Mouse (Mus musculus) E14TG2a.4 (cell line): ENCODE measurements around the gene Rem1.

Experiments used
- H3K27me3 ChIP-seq: 2 replicates; pipeline ENCODE4 v1.6.1; 2014; ENCODE audit warnings: low read length, control low read depth; ENCODE audit not compliant: insufficient read depth
- H3K36me3 ChIP-seq: 2 replicates; pipeline ENCODE4 v1.6.1; 2014; ENCODE audit warnings: low read length, control low read depth; ENCODE audit not compliant: insufficient read depth
- H3K4me1 ChIP-seq: replicated peaks from 2 replicates; pipeline ENCODE4 v1.6.1; 2014; ENCODE audit warnings: low read depth, low read length, control low read depth
- H3K4me3 ChIP-seq: replicated peaks from 2 replicates; pipeline ENCODE4 v1.5.1; 2014; ENCODE audit warnings: mild to moderate bottlenecking, low read length
- H3K9me3 ChIP-seq: 2 replicates; pipeline ENCODE4 v1.6.1; 2014; ENCODE audit warnings: low read length, control low read depth
- CTCF ChIP-seq: conservative IDR thresholded peaks from 2 replicates; pipeline ENCODE4 v1.5.1; 2014; ENCODE audit warnings: low read length
- NANOG ChIP-seq: IDR thresholded peaks from 2 replicates; pipeline ENCODE4 v1.6.1; 2014; ENCODE audit warnings: borderline replicate concordance, low read length, mixed read lengths
- POU5F1 ChIP-seq: IDR thresholded peaks from 2 replicates; pipeline ENCODE4 v1.6.1; 2014; ENCODE audit warnings: low read length, borderline replicate concordance

Gene Rem1

DNA sequence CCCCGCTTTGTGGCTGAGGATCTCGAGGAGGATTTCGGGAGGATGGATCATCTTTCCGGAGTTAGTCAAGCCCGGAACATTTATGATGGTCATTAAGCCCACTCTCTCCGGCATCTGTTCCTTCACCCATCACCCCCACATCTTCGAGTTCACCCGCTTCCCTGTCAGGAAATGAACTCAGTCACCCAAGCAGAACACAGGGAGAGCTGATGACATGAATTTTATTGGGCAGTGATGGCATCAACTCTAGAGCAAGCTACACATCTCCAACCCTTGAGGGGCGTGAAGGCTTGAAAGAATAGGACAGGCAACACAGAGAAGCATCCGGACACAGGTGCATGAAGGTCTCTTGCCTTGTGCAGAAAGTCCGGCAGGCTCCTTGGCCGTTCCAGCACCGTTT lies 4.6 kb upstream of the Rem1 start:
- peaks cover 47% of the 10 kb centered on the region for H3K27me3 ChIP-seq
- H3K9me3 ChIP-seq = no peaks in the 10 kb centered on the region
- peaks cover 19% of the 10 kb centered on the region for H3K4me1 ChIP-seq
- no peaks in the 10 kb centered on the region for H3K36me3 ChIP-seq
- no peak overlapping the region for H3K4me3 ChIP-seq
- no peak for TF ChIP-seq POU5F1
- no peak for TF ChIP-seq NANOG
- no peak for TF ChIP-seq CTCF

DNA sequence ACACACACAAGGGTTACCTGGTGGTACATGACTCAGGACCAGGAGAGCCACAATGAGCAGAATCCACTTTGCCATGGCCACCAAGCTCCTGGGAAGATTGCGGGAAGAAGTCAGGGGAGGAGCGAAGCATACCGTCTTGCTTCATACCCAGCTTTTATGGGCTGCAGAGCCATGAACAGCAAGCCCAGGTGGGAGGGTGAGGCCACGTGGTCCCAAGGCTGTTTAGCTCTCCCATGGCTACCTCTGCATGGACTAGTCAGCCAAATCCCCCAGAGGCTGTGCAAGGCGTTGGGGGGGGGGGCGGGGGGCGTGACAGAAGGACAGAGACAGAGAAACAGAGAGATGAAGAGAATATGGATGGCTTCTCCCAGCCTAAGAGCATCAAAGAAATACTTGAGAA lies 3.8 kb upstream of the Rem1 start, which contains the start of gene Defb25:
Gene Defb25, minus strand, starts transcription at position 101 of the 400 bp plus-strand sequence.
- H3K27me3 ChIP-seq = peaks cover 55% of the 10 kb centered on the region
- H3K4me1 ChIP-seq = peaks cover 27% of the 10 kb centered on the region
- H3K4me3 ChIP-seq = no peak within 1 kb of the TSS
- H3K36me3 ChIP-seq = no peaks in the 10 kb centered on the region
- no peaks in the 10 kb centered on the region for H3K9me3 ChIP-seq
- no peak for TF ChIP-seq NANOG
- TF ChIP-seq POU5F1 = no peak
- TF ChIP-seq CTCF = no peak

DNA sequence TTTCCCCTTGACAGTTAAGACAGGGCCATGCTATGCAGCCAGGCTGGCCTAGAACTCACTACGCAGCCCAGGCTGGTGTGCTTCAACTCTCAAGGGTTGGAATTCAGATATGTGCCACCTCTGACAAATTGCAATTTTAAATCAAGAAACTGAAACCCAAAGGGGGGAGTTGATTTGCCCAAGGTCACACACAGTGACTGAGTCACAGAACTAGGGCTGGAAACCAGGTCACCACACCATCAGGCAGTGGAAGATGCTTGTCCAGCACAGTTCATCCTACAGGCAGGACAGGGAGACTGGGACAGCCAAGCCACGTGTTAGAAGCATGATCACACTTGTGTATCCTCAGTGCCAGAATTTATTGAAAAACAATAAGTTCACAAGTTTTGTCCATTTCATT lies 2.2 kb upstream of the Rem1 start:
- H3K27me3 ChIP-seq = peaks cover 69% of the 10 kb centered on the region
- no peak overlapping the region for H3K4me3 ChIP-seq
- peaks cover 26% of the 10 kb centered on the region for H3K4me1 ChIP-seq
- TF ChIP-seq POU5F1 (no peak), NANOG (no peak), CTCF (no peak)
- no peaks in the 10 kb centered on the region for H3K36me3 ChIP-seq
- H3K9me3 ChIP-seq = no peaks in the 10 kb centered on the region

DNA sequence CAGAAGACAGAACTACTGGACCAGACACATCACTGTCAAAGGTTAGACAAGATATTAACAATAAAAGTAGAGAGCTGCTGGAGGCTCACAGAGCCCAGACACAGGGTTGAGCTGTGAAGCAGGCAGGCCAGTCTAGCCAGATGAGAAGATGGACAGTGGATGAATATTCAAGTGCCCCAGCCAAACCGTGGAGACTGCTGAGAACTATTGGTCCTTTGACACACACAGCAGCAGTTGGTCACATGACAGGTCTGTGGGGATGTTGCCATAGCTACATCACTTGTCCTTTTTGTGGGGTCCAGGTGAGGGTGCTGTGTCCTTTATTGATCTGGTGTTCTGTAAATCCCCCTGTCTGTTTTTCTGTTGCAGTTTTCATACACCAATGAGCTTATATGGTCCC lies 1.5 kb upstream of the Rem1 start:
- Histone ChIP-seq H3K36me3 (no peaks in the 10 kb centered on the region), H3K4me1 (peaks cover 26% of the 10 kb centered on the region), H3K4me3 (no peak overlapping the region), H3K27me3 (peaks cover 71% of the 10 kb centered on the region), H3K9me3 (no peaks in the 10 kb centered on the region)
- TF ChIP-seq POU5F1 = no peak
- no peak for TF ChIP-seq CTCF
- TF ChIP-seq NANOG = no peak

DNA sequence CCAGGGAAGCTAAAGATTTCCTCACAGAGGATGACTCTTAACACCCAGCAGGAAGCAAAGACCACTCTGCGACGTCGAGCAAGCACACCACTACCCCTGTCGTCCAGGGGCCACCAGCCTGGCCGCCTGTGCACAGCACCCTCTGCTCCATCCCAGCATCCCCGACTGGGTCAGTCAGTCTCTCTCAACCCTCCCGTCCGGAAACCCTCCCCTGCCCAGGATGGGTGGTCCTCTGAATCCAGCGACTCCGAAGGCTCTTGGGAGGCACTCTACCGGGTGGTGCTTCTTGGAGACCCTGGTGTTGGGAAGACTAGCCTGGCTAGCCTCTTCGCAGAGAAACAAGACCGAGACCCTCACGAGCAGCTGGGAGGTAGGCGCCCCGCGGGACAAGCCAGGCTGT lies 1.3 kb downstream of the Rem1 start:
- no peaks in the 10 kb centered on the region for H3K9me3 ChIP-seq
- TF ChIP-seq NANOG (no peak), CTCF (no peak), POU5F1 (no peak)
- peaks cover 20% of the 10 kb centered on the region for H3K4me1 ChIP-seq
- H3K27me3 ChIP-seq = peaks cover 82% of the 10 kb centered on the region
- H3K4me3 ChIP-seq = no peak overlapping the region
- H3K36me3 ChIP-seq = no peaks in the 10 kb centered on the region

DNA sequence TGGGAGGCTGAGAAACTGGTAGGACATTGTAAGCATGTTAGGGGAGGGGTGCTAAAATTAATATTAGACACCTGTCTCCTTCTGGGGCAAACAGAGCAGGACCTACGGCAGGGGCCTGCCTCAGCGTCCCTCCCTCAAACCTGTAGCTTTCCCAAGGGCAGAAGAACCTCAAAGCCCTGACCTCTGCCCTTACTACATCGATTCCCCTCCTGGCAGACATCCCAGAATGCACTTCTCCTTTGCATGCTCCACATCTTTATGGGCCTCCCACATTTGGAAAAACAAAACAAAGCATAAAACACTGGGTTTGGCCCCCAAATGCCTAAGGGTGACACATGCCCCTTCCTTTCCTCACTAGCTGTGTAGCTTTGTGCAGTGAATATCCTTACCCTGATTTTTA lies 2.5 kb downstream of the Rem1 start:
- Histone ChIP-seq H3K36me3 (no peaks in the 10 kb centered on the region), H3K4me1 (peaks cover 24% of the 10 kb centered on the region), H3K4me3 (no peak overlapping the region), H3K27me3 (peaks cover 94% of the 10 kb centered on the region), H3K9me3 (peaks cover 6% of the 10 kb centered on the region)
- no peak for TF ChIP-seq CTCF
- TF ChIP-seq NANOG = no peak
- no peak for TF ChIP-seq POU5F1

DNA sequence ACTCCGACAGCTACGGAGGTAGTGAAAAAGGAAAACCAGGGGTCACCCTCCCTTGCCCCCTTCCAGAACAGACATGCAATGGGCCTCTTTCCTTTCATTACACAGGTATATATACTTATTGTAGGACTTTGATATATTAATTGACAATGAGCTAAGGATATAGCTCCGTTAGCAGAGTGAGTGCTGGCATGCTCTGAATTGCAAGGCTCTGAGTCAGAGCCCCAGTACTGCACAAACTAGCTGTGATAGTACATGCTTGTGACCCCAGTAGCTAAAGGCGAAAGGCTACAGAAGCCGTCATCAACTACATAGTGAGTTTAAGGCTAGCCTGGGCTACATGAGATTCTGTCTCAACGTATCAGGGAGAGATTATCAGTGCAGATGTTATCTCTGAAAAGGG lies 3.2 kb downstream of the Rem1 start:
- Histone ChIP-seq H3K4me3 (no peak overlapping the region), H3K36me3 (no peaks in the 10 kb centered on the region)
- TF ChIP-seq NANOG = no peak
- TF ChIP-seq POU5F1 = no peak
- no peak for TF ChIP-seq CTCF

DNA sequence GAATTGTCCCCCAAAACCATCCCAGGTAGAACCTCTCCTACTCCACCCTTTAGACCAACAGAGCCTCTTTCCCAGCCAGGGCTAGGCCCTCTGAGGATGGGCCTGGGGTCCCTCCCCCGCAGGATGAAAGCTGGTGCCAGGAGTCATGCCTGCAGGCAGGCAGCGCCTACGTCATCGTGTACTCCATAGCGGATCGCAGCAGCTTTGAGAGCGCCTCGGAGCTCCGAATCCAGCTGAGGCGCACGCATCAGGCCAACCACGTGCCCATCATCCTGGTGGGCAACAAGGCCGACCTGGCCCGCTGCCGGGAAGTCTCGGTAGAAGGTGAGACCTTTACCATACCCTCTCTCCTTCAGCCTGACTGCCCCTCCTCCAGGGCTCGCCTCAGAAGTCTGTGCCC lies 6.6 kb downstream of the Rem1 start:
- TF ChIP-seq CTCF (no peak), POU5F1 (no peak), NANOG (no peak)

More for the DNA sequence above, 3.2 kb downstream of the Rem1 start:
- H3K27me3 ChIP-seq = peaks cover 96% of the 10 kb centered on the region
- peaks cover 6% of the 10 kb centered on the region for H3K9me3 ChIP-seq
- H3K4me1 ChIP-seq = peaks cover 26% of the 10 kb centered on the region

DNA sequence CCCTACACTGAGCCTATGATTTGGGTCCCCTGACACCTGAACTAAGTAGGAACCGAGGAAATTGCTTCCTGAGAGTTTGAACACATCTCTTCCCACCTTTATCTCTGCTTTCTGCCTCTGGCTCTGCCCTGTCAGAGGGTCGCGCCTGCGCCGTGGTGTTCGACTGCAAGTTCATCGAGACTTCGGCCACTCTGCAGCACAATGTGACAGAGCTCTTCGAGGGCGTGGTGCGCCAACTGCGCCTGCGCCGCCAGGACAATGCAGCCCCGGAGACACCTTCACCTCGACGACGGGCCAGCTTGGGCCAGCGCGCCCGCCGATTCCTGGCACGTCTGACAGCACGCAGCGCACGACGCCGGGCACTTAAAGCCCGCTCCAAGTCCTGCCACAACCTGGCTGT lies 7.6 kb downstream of the Rem1 start:
- TF ChIP-seq POU5F1 (no peak), NANOG (no peak), CTCF (no peak)
- Histone ChIP-seq H3K36me3 (no peaks in the 10 kb centered on the region), H3K4me3 (peak overlapping the region; percentile 49), H3K4me1 (peaks cover 13% of the 10 kb centered on the region; the same call in 1 of the 2 replicates), H3K27me3 (peaks cover 89% of the 10 kb centered on the region), H3K9me3 (peaks cover 6% of the 10 kb centered on the region)

More for the DNA sequence above, 6.6 kb downstream of the Rem1 start:
- peaks cover 14% of the 10 kb centered on the region; the same call in 1 of the 2 replicates for H3K4me1 ChIP-seq
- no peaks in the 10 kb centered on the region for H3K36me3 ChIP-seq
- H3K27me3 ChIP-seq = peaks cover 91% of the 10 kb centered on the region
- H3K9me3 ChIP-seq = peaks cover 6% of the 10 kb centered on the region
- H3K4me3 ChIP-seq = no peak overlapping the region
